Mouse (Mus musculus): ENCODE data around the gene Speer4d.
"Not testable (repeated sequence)": the region's sequence is repeated elsewhere in the genome, so short reads cannot be mapped to it uniquely, and the experiment has no call there.

Gene Speer4d

GRCm38 (mm10) chr5:15663847-15664246, 45.0 kb downstream of the Speer4d start:
- not testable (repeated sequence) for DNase-seq (ENCODE audit: low read depth, low spot score)

GRCm38 (mm10) chr5:15670789-15671188, 51.9 kb downstream of the Speer4d start:
- not testable (repeated sequence) for DNase-seq (ENCODE audit: low read depth, low spot score)

Data from telencephalon, adult 2 months (tissue).